Comparison of ENCODE assay signal across 14 mouse cellular contexts in genomic region chr2:160581029-160581428, GRCm38 (mm10).
DNase-seq lines count a peak whose midpoint lies in the region; ATAC-seq and TF ChIP-seq lines count a peak whose summit lies in the region.
"Had no signal": no experiment of that assay in that cellular context is flagged by ENCODE, and none has a peak within 500 bp of the region (broad histone marks: within the 10 kb centered on the region; RNA-seq: fewer than 3 reads in every experiment).

No protein-coding gene starts in this region.

- TF ChIP-seq CTCF in hindbrain, postnatal 0 days (IDR thresholded peaks at IDR 0.05; ENCODE audit: low read depth): no peak
- TF ChIP-seq CTCF in E14TG2a.4 (conservative IDR thresholded peaks at IDR 0.05; ENCODE audit: low read length): no peak
- no peak for TF ChIP-seq CTCF in gastrocnemius, adult 2 months (IDR thresholded peaks at IDR 0.05)

- H3K4me1 ChIP-seq in hindbrain, embryonic 11.5 days (replicated peaks; ENCODE audit: control insufficient read depth, insufficient read depth, low read length): peaks cover 10% of the 10 kb centered on the region; the same call in 1 of the 2 replicates
- 0 out of 2 replicates have a peak, but pooled peaks cover 3% of the 10 kb centered on the region for H3K4me1 ChIP-seq in hindbrain, postnatal 0 days (ENCODE audit: insufficient read depth, low read length)
- H3K4me1 ChIP-seq in E14TG2a.4 (replicated peaks; ENCODE audit: low read depth, low read length): peaks cover 40% of the 10 kb centered on the region
- peaks cover 32% of the 10 kb centered on the region for H3K4me1 ChIP-seq in forebrain, embryonic 13.5 days
- peaks cover 12% of the 10 kb centered on the region for H3K4me1 ChIP-seq in midbrain, embryonic 14.5 days (ENCODE audit: control insufficient read depth, insufficient read depth, low read length)

- H3K4me2 ChIP-seq in hindbrain, embryonic 11.5 days (replicated peaks; ENCODE audit: low read depth, low read length): no peak overlapping the region
- no peak overlapping the region for H3K4me2 ChIP-seq in hindbrain, postnatal 0 days (ENCODE audit: low read depth, low read length)
- peak overlapping the region; percentile 39 for H3K4me2 ChIP-seq in forebrain, embryonic 13.5 days
- peak overlapping the region; percentile 23; the same call in 1 of the 2 replicates for H3K4me2 ChIP-seq in midbrain, embryonic 14.5 days (ENCODE audit: low read length)
- H3K4me2 ChIP-seq: hindbrain, embryonic 15.5 days had no signal

- H3K27me3 ChIP-seq in hindbrain, embryonic 11.5 days (ENCODE audit: control insufficient read depth, insufficient read depth, low read length): peaks cover 23% of the 10 kb centered on the region
- H3K27me3 ChIP-seq in hindbrain, postnatal 0 days (ENCODE audit: insufficient read depth, low read length): peaks cover 18% of the 10 kb centered on the region
- peaks cover 52% of the 10 kb centered on the region for H3K27me3 ChIP-seq in E14TG2a.4 (ENCODE audit: insufficient read depth, low read length)
- peaks cover 36% of the 10 kb centered on the region for H3K27me3 ChIP-seq in forebrain, embryonic 13.5 days
- peaks cover 3% of the 10 kb centered on the region; the same call in 1 of the 2 replicates for H3K27me3 ChIP-seq in midbrain, embryonic 14.5 days (ENCODE audit: control insufficient read depth, insufficient read depth, low read length)

- no peak overlapping the region for H3K9ac ChIP-seq in hindbrain, embryonic 11.5 days (ENCODE audit: low read depth, low read length)
- no peak overlapping the region for H3K9ac ChIP-seq in hindbrain, postnatal 0 days (replicated peaks; ENCODE audit: low read length)
- no peak overlapping the region for H3K9ac ChIP-seq in forebrain, embryonic 13.5 days
- no peak overlapping the region for H3K9ac ChIP-seq in midbrain, embryonic 14.5 days (replicated peaks; ENCODE audit: low read length)
- H3K9ac ChIP-seq: hindbrain, embryonic 15.5 days; liver, postnatal 0 days had no signal

- no peak overlapping the region for H3K4me3 ChIP-seq in hindbrain, embryonic 11.5 days (ENCODE audit: low read depth, low read length)
- no peak overlapping the region for H3K4me3 ChIP-seq in hindbrain, postnatal 0 days (ENCODE audit: low read length)
- H3K4me3 ChIP-seq in E14TG2a.4 (replicated peaks; ENCODE audit: low read length): peak overlapping the region; percentile 27; the same call in 1 of the 2 replicates
- no peak overlapping the region for H3K4me3 ChIP-seq in forebrain, embryonic 13.5 days
- H3K4me3 ChIP-seq in midbrain, embryonic 14.5 days (replicated peaks; ENCODE audit: low read depth, low read length): no peak overlapping the region
- H3K4me3 ChIP-seq in gastrocnemius, adult 2 months: no peak overlapping the region
- H3K4me3 ChIP-seq: hindbrain, embryonic 15.5 days had no signal

- intact Hi-C loops in gastrocnemius, adult 2 months (cut with DNase I): no loop called here

- DNase-seq in hindbrain, embryonic 11.5 days (ENCODE audit: low spot score): peak; percentile 64
- no peak for DNase-seq in hindbrain, postnatal 0 days (ENCODE audit: low spot score)
- DNase-seq in midbrain, embryonic 14.5 days: peak; percentile 59
- DNase-seq in spleen, postnatal 4 days (ENCODE audit: low spot score in 2 of 2): no peak
- DNase-seq in gastrocnemius, adult 2 months: no peak
- DNase-seq: cerebellum, adult 11-12 months; gastrocnemius, postnatal 36 days; kidney, adult 9 months; liver, postnatal 0 days; lung, postnatal 4 days had no signal

- 5% methylated on average over 9 of the region's 9 CpGs for whole genome bisulfite sequencing in hindbrain, embryonic 11.5 days
- 5% methylated on average over 9 of the region's 9 CpGs for whole genome bisulfite sequencing in hindbrain, postnatal 0 days
- 2% methylated on average over 9 of the region's 9 CpGs for WGBS in forebrain, embryonic 13.5 days
- 1% methylated on average over 9 of the region's 9 CpGs for WGBS in midbrain, embryonic 14.5 days

- H3K9me3 ChIP-seq in hindbrain, embryonic 11.5 days (ENCODE audit: control insufficient read depth, low read length): no peaks in the 10 kb centered on the region
- H3K9me3 ChIP-seq in hindbrain, postnatal 0 days (ENCODE audit: low read length): no peaks in the 10 kb centered on the region
- H3K9me3 ChIP-seq in E14TG2a.4 (ENCODE audit: low read length): no peaks in the 10 kb centered on the region
- H3K9me3 ChIP-seq in forebrain, embryonic 13.5 days (replicated peaks): no peaks in the 10 kb centered on the region
- no peaks in the 10 kb centered on the region for H3K9me3 ChIP-seq in midbrain, embryonic 14.5 days (ENCODE audit: control insufficient read depth, low read length)
- H3K9me3 ChIP-seq: hindbrain, embryonic 15.5 days had no signal

- no peaks in the 10 kb centered on the region for H3K36me3 ChIP-seq in hindbrain, embryonic 11.5 days (ENCODE audit: control insufficient read depth, insufficient read depth, low read length)
- H3K36me3 ChIP-seq in hindbrain, postnatal 0 days (ENCODE audit: insufficient read depth, low read length): no peaks in the 10 kb centered on the region
- no peaks in the 10 kb centered on the region for H3K36me3 ChIP-seq in E14TG2a.4 (ENCODE audit: insufficient read depth, low read length)
- H3K36me3 ChIP-seq in forebrain, embryonic 13.5 days (ENCODE audit: poor library complexity, severe bottlenecking): no peaks in the 10 kb centered on the region
- no peaks in the 10 kb centered on the region for H3K36me3 ChIP-seq in midbrain, embryonic 14.5 days (ENCODE audit: control insufficient read depth, insufficient read depth, low read length)
- H3K36me3 ChIP-seq: hindbrain, embryonic 15.5 days had no signal

- H3K27ac ChIP-seq in hindbrain, embryonic 11.5 days (ENCODE audit: low read depth, low read length): no peak overlapping the region
- no peak overlapping the region for H3K27ac ChIP-seq in hindbrain, postnatal 0 days
- H3K27ac ChIP-seq in forebrain, embryonic 13.5 days: no peak overlapping the region
- 0 out of 2 replicates have a peak overlapping the region, but pooled peaks have one; percentile 26 for H3K27ac ChIP-seq in midbrain, embryonic 14.5 days (replicated peaks; ENCODE audit: low read depth, low read length)
- H3K27ac ChIP-seq in gastrocnemius, adult 2 months: no peak overlapping the region
- H3K27ac ChIP-seq: hindbrain, embryonic 15.5 days had no signal

- ATAC-seq in hindbrain, embryonic 11.5 days (ENCODE audit: low FRiP score): peak; percentile 64
- ATAC-seq in hindbrain, postnatal 0 days: no peak
- ATAC-seq in forebrain, embryonic 13.5 days: peak; percentile 69
- ATAC-seq in midbrain, embryonic 14.5 days (ENCODE audit: low FRiP score, low TSS enrichment): no peak
- ATAC-seq in megakaryocyte, adult 5-6 weeks (ENCODE audit: poor library complexity, severe bottlenecking): no peak
- ATAC-seq: liver, postnatal 0 days had no signal

Comparison
In these comparisons a context has a peak if more than half of its experiments do, and no peak if none do; other contexts are left out.
1. ATAC-seq: peak in hindbrain, embryonic 11.5 days (single experiment) and forebrain, embryonic 13.5 days (single experiment); none in hindbrain, postnatal 0 days (single experiment), midbrain, embryonic 14.5 days (single experiment) and megakaryocyte, adult 5-6 weeks (single experiment).
2. DNase-seq: peak in hindbrain, embryonic 11.5 days (single experiment) and midbrain, embryonic 14.5 days (single experiment); none in hindbrain, postnatal 0 days (single experiment), spleen, postnatal 4 days (0 of 2) and gastrocnemius, adult 2 months (single experiment).
3. H3K4me2 ChIP-seq: peak in forebrain, embryonic 13.5 days (single experiment) and midbrain, embryonic 14.5 days (single experiment); none in hindbrain, embryonic 11.5 days (single experiment) and hindbrain, postnatal 0 days (single experiment).